Mouse (Mus musculus): ENCODE data around the gene 1700007K13Rik. TPM values are rescaled to one million over a fixed set of nuclear protein-coding genes. Genes with fewer than 3 reads are reported as not detected.

The 1700007K13Rik gene
- polyA plus RNA-seq, 1 experiment, result not detected

DNA sequence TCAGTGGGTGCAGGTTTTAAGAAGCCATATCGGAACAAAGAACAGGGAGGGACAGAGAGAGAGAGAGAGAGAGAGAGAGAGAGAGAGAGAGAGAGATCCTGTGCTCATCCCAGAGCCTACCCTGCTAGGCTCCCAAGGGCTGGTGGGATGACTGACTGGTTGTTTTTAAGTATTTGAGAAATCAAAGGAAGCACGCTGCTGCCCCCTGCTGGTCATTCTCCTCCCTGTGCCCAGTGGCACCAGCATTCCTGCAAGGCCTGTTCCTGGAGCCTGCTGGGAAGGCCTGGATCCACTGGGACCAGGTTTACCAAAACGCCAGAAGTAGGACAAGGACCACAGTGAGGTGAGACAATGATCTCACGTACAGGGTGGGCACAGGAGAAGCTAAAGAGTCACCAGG is 46.2 kb downstream of the 1700007K13Rik start:
- Histone ChIP-seq H3K4me3 (ENCODE audit: insufficient read depth, low read length) (no peak overlapping the region), H3K4me1 (ENCODE audit: control insufficient read depth, insufficient read depth, low read length) (peaks cover 26% of the 10 kb centered on the region), H3K27ac (ENCODE audit: insufficient read depth, low read depth, low read length) (no peak overlapping the region)
- TF ChIP-seq CTCF (IDR thresholded peaks at IDR 0.05; ENCODE audit: low read depth, low read length), result peak; percentile 84
- TF ChIP-seq POLR2A (IDR thresholded peaks at IDR 0.05; ENCODE audit: borderline replicate concordance, low read depth, low read length), result no peak

DNA sequence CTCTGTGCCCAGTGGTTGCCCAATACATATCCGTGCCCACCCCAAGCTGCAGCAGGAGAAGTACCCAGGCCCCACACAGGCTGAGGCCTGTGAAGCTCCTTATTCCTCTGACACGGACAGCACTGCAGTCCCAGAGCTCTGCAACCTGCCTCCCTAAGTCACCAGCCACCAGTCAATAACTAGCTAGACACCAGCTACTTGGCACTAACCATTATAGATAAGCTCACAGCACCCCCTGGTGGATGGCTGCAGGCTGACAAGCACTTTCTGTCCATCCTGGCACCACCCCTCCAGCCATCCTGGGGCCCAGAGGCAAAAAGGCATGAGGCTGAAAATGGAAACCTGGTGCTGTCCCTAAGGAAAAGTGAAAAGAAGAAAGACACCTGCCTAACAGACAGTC is 48.1 kb downstream of the 1700007K13Rik start:
- H3K27ac ChIP-seq (ENCODE audit: insufficient read depth, low read depth, low read length), result no peak overlapping the region
- H3K4me1 ChIP-seq (ENCODE audit: control insufficient read depth, insufficient read depth, low read length), result peaks cover 26% of the 10 kb centered on the region
- TF ChIP-seq POLR2A (IDR thresholded peaks at IDR 0.05; ENCODE audit: borderline replicate concordance, low read depth, low read length), result no peak
- TF ChIP-seq CTCF (IDR thresholded peaks at IDR 0.05; ENCODE audit: low read depth, low read length), result peak; percentile 66
- H3K4me3 ChIP-seq (ENCODE audit: insufficient read depth, low read length), result no peak overlapping the region

DNA sequence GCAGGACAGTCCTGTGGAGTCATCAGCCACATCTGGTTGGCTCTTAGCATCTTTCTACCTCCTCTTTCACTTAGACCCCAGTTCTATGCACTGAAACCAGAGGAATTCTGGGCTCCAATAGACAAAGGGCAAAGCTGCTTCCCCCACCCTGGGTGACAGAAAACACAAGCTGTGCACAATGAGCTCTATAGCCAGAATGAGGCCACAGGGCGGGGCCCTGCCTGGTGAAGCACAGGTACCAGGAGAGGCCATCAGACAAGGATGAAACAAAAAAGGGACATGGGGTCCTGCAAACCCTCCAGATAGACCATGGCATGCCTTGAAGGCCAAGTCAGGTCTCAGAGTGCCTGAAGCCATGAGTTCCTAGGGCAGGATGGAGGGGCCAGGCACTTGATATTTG is 49.6 kb downstream of the 1700007K13Rik start:
- TF ChIP-seq POLR2A (IDR thresholded peaks at IDR 0.05; ENCODE audit: borderline replicate concordance, low read depth, low read length) (no peak), CTCF (IDR thresholded peaks at IDR 0.05; ENCODE audit: low read depth, low read length) (no peak)
- H3K27ac ChIP-seq (ENCODE audit: insufficient read depth, low read depth, low read length), result no peak overlapping the region
- H3K4me3 ChIP-seq (ENCODE audit: insufficient read depth, low read length), result no peak overlapping the region
- peaks cover 32% of the 10 kb centered on the region for H3K4me1 ChIP-seq (ENCODE audit: control insufficient read depth, insufficient read depth, low read length)

GRCm38 (mm10) chr2:28415387-28416024 is 50.6 kb downstream of the 1700007K13Rik start:
- Histone ChIP-seq H3K4me3 (ENCODE audit: insufficient read depth, low read length) (no peak overlapping the region), H3K4me1 (ENCODE audit: control insufficient read depth, insufficient read depth, low read length) (peaks cover 34% of the 10 kb centered on the region), H3K27ac (ENCODE audit: insufficient read depth, low read depth, low read length) (no peak overlapping the region)
- TF ChIP-seq POLR2A (IDR thresholded peaks at IDR 0.05; ENCODE audit: borderline replicate concordance, low read depth, low read length) (no peak), CTCF (IDR thresholded peaks at IDR 0.05; ENCODE audit: low read depth, low read length) (no peak)

DNA sequence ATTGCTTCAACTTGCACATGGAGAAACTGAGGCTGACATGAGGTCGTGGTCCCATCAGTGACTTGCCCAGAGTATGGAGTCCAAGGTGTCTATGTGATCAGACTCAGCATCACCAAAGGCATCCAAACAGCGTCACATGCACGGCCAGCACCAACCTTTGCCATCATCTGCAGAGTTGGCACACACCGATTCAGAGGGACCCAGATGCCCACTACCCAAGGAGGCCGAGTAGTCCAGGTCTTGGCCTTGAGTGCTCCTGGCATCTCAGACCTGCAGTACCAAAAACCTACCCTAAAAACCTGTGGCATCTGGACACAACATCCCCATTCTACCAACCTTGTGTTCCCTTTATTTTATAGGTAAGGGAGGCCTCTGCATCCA is 51.4 kb downstream of the 1700007K13Rik start:
- no peak overlapping the region for H3K27ac ChIP-seq (ENCODE audit: insufficient read depth, low read depth, low read length)
- no peak overlapping the region for H3K4me3 ChIP-seq (ENCODE audit: insufficient read depth, low read length)
- no peak for TF ChIP-seq POLR2A (IDR thresholded peaks at IDR 0.05; ENCODE audit: borderline replicate concordance, low read depth, low read length)
- TF ChIP-seq CTCF (IDR thresholded peaks at IDR 0.05; ENCODE audit: low read depth, low read length), result no peak
- peaks cover 34% of the 10 kb centered on the region for H3K4me1 ChIP-seq (ENCODE audit: control insufficient read depth, insufficient read depth, low read length)

DNA sequence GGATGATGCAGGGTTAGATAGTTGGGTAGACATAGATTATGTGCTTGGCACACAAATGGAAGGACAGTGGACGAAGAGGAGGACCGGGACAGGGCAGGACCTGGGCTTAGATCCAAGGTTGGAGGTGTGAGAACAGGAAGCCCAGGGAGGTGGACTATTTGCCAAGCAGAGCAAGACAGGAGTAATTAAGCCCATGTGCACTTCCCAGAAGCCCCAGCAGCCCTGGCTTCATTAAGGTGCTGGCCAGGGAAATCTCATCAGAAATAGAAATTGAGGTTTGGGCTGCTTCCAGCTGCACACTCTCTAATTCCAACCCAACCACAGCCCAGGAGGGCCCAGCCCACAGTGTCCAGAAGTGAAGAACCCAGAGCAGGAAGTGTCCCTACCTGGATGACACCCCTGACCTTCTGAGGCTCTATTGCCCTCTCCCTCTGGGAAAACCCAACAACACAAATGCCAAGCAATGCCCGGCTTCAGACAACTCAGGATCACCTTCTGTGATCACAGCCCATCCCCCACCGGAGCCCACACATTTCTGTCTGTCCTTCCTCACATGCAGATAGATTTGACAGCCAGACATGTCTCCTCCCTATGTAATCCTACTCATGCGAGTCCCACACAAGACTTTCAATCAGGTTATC is 51.9 kb downstream of the 1700007K13Rik start:
- no peak for TF ChIP-seq POLR2A (IDR thresholded peaks at IDR 0.05; ENCODE audit: borderline replicate concordance, low read depth, low read length)
- TF ChIP-seq CTCF (IDR thresholded peaks at IDR 0.05; ENCODE audit: low read depth, low read length), result no peak

DNA sequence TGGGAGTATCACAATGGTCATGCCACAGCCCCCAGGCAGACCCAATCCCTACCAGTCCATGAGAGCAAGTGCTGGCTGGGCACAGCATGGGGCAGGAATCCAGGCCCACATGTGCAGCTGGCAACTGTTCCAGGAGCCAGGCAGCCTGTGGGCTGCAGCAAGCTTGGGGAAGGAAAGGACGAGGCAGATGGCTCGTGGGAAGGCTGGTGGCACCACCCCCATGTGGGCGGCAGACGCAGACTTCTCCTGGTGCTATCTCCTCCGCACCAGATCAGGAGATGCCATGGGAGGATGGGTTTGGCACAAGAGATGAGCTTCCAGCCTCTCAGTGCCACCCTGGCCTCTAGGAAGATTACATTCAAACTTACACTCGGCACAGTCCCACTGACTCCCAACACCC is 53.2 kb downstream of the 1700007K13Rik start:
- TF ChIP-seq POLR2A (IDR thresholded peaks at IDR 0.05; ENCODE audit: borderline replicate concordance, low read depth, low read length), result no peak
- no peak for TF ChIP-seq CTCF (IDR thresholded peaks at IDR 0.05; ENCODE audit: low read depth, low read length)
- peaks cover 34% of the 10 kb centered on the region for H3K4me1 ChIP-seq (ENCODE audit: control insufficient read depth, insufficient read depth, low read length)
- H3K27ac ChIP-seq (ENCODE audit: insufficient read depth, low read depth, low read length), result no peak overlapping the region
- H3K4me3 ChIP-seq (ENCODE audit: insufficient read depth, low read length), result no peak overlapping the region

More for the DNA sequence above, 51.9 kb downstream of the 1700007K13Rik start:
- Histone ChIP-seq H3K4me1 (ENCODE audit: control insufficient read depth, insufficient read depth, low read length) (peaks cover 34% of the 10 kb centered on the region), H3K27ac (ENCODE audit: insufficient read depth, low read depth, low read length) (no peak overlapping the region), H3K4me3 (ENCODE audit: insufficient read depth, low read length) (no peak overlapping the region)

Other genes starting within 250 kb of the 1700007K13Rik start
- 0.40 and 0.60 TPM in 2 replicates for gene Ppp1r26, start 19.5 kb downstream of the 1700007K13Rik start, polyA plus RNA-seq (2012; ENCODE audit: insufficient read depth, insufficient read length, missing spikeins)
- gene Mrps2, start 1.7 kb upstream of the 1700007K13Rik start, polyA plus RNA-seq (2012; ENCODE audit: insufficient read depth, insufficient read length, missing spikeins), result 23.7 and 24.9 TPM in 2 replicates
- gene Gbgt1, start 30.6 kb upstream of the 1700007K13Rik start, polyA plus RNA-seq (2012; ENCODE audit: insufficient read depth, insufficient read length, missing spikeins), result 16.0 and 18.4 TPM in 2 replicates
- 5.1 and 8.2 TPM in 2 replicates for gene Gm10134, start 39.8 kb upstream of the 1700007K13Rik start, polyA plus RNA-seq (2012; ENCODE audit: insufficient read depth, insufficient read length, missing spikeins)
- gene Ralgds, start 46.8 kb upstream of the 1700007K13Rik start, polyA plus RNA-seq (2012; ENCODE audit: insufficient read depth, insufficient read length, missing spikeins), result 30.6 and 37.0 TPM in 2 replicates
- gene Cel, start 97.1 kb upstream of the 1700007K13Rik start, polyA plus RNA-seq (2012; ENCODE audit: insufficient read depth, insufficient read length, missing spikeins), result not detected in 2 replicates
- gene Gtf3c5, start 117.4 kb upstream of the 1700007K13Rik start, polyA plus RNA-seq (2012; ENCODE audit: insufficient read depth, insufficient read length, missing spikeins), result 11.3 and 12.9 TPM in 2 replicates
- 0.55 TPM in 1 of 2 replicates, not detected in the other for gene Gfi1b, start 155.7 kb upstream of the 1700007K13Rik start, polyA plus RNA-seq (2012; ENCODE audit: insufficient read depth, insufficient read length, missing spikeins)
- gene Tsc1, start 174.9 kb upstream of the 1700007K13Rik start, polyA plus RNA-seq (2012; ENCODE audit: insufficient read depth, insufficient read length, missing spikeins), result 19.0 and 21.4 TPM in 2 replicates
- gene Spaca9, start 233.4 kb upstream of the 1700007K13Rik start, polyA plus RNA-seq (2012; ENCODE audit: insufficient read depth, insufficient read length, missing spikeins), result 4.8 and 5.9 TPM in 2 replicates
- 2.5 and 2.6 TPM in 2 replicates for gene Ak8, start 233.8 kb upstream of the 1700007K13Rik start, polyA plus RNA-seq (2012; ENCODE audit: insufficient read depth, insufficient read length, missing spikeins)